Mouse (Mus musculus) kidney, adult 2 months (tissue): ENCODE data around the gene Tmem63c. TPM values are rescaled to one million over a fixed set of nuclear protein-coding genes. Genes with fewer than 3 reads are reported as not detected.

Experiments
- DNase-seq: peaks from one replicate; pipeline ENCODE4 v3.0.0; 2021
- H3K27ac ChIP-seq: fragments of 200-500 bp; 2 replicates; pipeline ENCODE4 v1.5.1; 2012; ENCODE audit warnings: low read depth, low read length, control low read depth, inconsistent platforms; ENCODE audit not compliant: insufficient read depth
- H3K27me3 ChIP-seq: fragments of 200-500 bp; replicated peaks from 2 replicates; pipeline ENCODE4 v1.6.1; 2012; ENCODE audit warnings: mild to moderate bottlenecking, moderate library complexity, low read length, inconsistent platforms; ENCODE audit not compliant: control insufficient read depth, insufficient read depth
- H3K36me3 ChIP-seq: fragments of 200-500 bp; 2 replicates; pipeline ENCODE4 v1.6.1; 2012; ENCODE audit warnings: mild to moderate bottlenecking, moderate library complexity, low read length, inconsistent platforms; ENCODE audit not compliant: control insufficient read depth, insufficient read depth
- H3K4me1 ChIP-seq: fragments of 200-500 bp; 2 replicates; pipeline ENCODE4 v1.6.1; 2011; ENCODE audit warnings: low read length; ENCODE audit not compliant: control insufficient read depth, insufficient read depth
- H3K4me3 ChIP-seq: fragments of 200-500 bp; 2 replicates; pipeline ENCODE4 v1.5.1; 2011; ENCODE audit warnings: mild to moderate bottlenecking, low read depth, low read length, control low read depth; ENCODE audit not compliant: insufficient read depth
- CTCF ChIP-seq: fragments of 200-500 bp; conservative IDR thresholded peaks from 2 replicates; pipeline ENCODE4 v1.5.1; 2011; ENCODE audit warnings: low read depth, mild to moderate bottlenecking, control low read depth, low read length, moderate library complexity, mixed read lengths; ENCODE audit not compliant: insufficient read depth, insufficient read length
- POLR2A ChIP-seq: fragments of 200-500 bp; IDR thresholded peaks from one replicate; pipeline ENCODE4 v1.6.1; 2011; ENCODE audit warnings: low read depth, low read length, control low read depth
- WGBS: fragments of 180-500 bp; shearing (Covaris S2); methylation state at CpG from one replicate; pipeline ENCODE4 v1.1.7; 2018; 5-methylcytosine and 5-hydroxymethylcytosine counted together
- polyA plus RNA-seq: library from polyadenylated mRNA; depleted of rRNA; stranded (reverse); fragments of >200 nt; gene quantifications from 2 replicates; pipeline ENCODE4 v1.2.3, GENCODE M21; 2012

Tmem63c gene
- polyA plus RNA-seq, 1 experiment: 0.19 TPM

- H3K4me1 ChIP-seq: no peaks in the 10 kb centered on the region
- no peaks in the 10 kb centered on the region for H3K27me3 ChIP-seq
- no peak overlapping the region for H3K27ac ChIP-seq
- no peak overlapping the region for H3K4me3 ChIP-seq
- no peaks in the 10 kb centered on the region for H3K36me3 ChIP-seq
- TF ChIP-seq CTCF: no peak
- no peak for TF ChIP-seq POLR2A
- 3% methylated on average over 30 of the region's 30 CpGs for WGBS
- DNase-seq: no peak
Observed at GRCm38 (mm10) chr12:87026109-87026870, 5.2 kb downstream of the Tmem63c start.

- no peaks in the 10 kb centered on the region for H3K36me3 ChIP-seq
- TF ChIP-seq CTCF (no peak), POLR2A (no peak)
- WGBS: 9% methylated on average over 8 of the region's 8 CpGs
- no peak overlapping the region for H3K4me3 ChIP-seq
- H3K27ac ChIP-seq: no peak overlapping the region
- no peaks in the 10 kb centered on the region for H3K27me3 ChIP-seq
- no peak for DNase-seq
- H3K4me1 ChIP-seq: no peaks in the 10 kb centered on the region
Observed at GRCm38 (mm10) chr12:87026871-87027240, 5.7 kb downstream of the Tmem63c start.

GRCm38 (mm10) chr12:87027391-87027790 lies 6.3 kb downstream of the Tmem63c start:
- Histone ChIP-seq H3K4me1 (no peaks in the 10 kb centered on the region), H3K36me3 (no peaks in the 10 kb centered on the region), H3K27ac (no peak overlapping the region), H3K4me3 (no peak overlapping the region), H3K27me3 (no peaks in the 10 kb centered on the region)
- DNase-seq: no peak
- 40% methylated on average over 5 of the region's 5 CpGs for WGBS
- no peak for TF ChIP-seq CTCF
- no peak for TF ChIP-seq POLR2A

GRCm38 (mm10) chr12:87028068-87028467 lies 6.9 kb downstream of the Tmem63c start:
- no peaks in the 10 kb centered on the region for H3K27me3 ChIP-seq
- no peaks in the 10 kb centered on the region for H3K36me3 ChIP-seq
- H3K4me3 ChIP-seq: no peak overlapping the region
- H3K4me1 ChIP-seq: no peaks in the 10 kb centered on the region
- TF ChIP-seq CTCF (no peak), POLR2A (no peak)
- DNase-seq: no peak
- H3K27ac ChIP-seq: no peak overlapping the region
- WGBS: 67% methylated on average over 2 of the region's 2 CpGs

- H3K27ac ChIP-seq: no peak overlapping the region
- DNase-seq: no peak
- H3K4me3 ChIP-seq: no peak overlapping the region
- 68% methylated on average over 5 of the region's 5 CpGs for WGBS
- TF ChIP-seq POLR2A: no peak
- no peak for TF ChIP-seq CTCF
- no peaks in the 10 kb centered on the region for H3K36me3 ChIP-seq
- H3K27me3 ChIP-seq: no peaks in the 10 kb centered on the region
- H3K4me1 ChIP-seq: no peaks in the 10 kb centered on the region
Observed at GRCm38 (mm10) chr12:87029251-87029976, 8.3 kb downstream of the Tmem63c start.

- Histone ChIP-seq H3K27ac (no peak overlapping the region), H3K36me3 (no peaks in the 10 kb centered on the region), H3K4me3 (no peak overlapping the region), H3K4me1 (no peaks in the 10 kb centered on the region), H3K27me3 (no peaks in the 10 kb centered on the region)
- DNase-seq: peak; percentile 6
- WGBS: 66% methylated on average over 5 of the region's 5 CpGs
- TF ChIP-seq POLR2A (no peak), CTCF (no peak)
Observed at GRCm38 (mm10) chr12:87031163-87031763, 10.1 kb downstream of the Tmem63c start.

- no peak for DNase-seq
- Histone ChIP-seq H3K4me1 (no peaks in the 10 kb centered on the region), H3K4me3 (no peak overlapping the region), H3K36me3 (no peaks in the 10 kb centered on the region), H3K27ac (no peak overlapping the region), H3K27me3 (no peaks in the 10 kb centered on the region)
- 95% methylated on average over 7 of the region's 7 CpGs for WGBS
- TF ChIP-seq POLR2A: no peak
- no peak for TF ChIP-seq CTCF
Observed at GRCm38 (mm10) chr12:87036631-87037030, 15.5 kb downstream of the Tmem63c start.
